Mouse (Mus musculus) NIH3T3 (cell line): ENCODE data around the gene Gcn1l1.

Experiments
- DNase-seq: peaks from one replicate; pipeline ENCODE4 v3.0.0-alpha.2; 2012; ENCODE audit warnings: low read depth

Gene Gcn1l1

GRCm38 (mm10) chr5:115656677-115657076, 91.6 kb downstream of the Gcn1l1 start:
- DNase-seq, result no peak

- DNase-seq, result peak; percentile 45
Observed at GRCm38 (mm10) chr5:115657234-115657633, 92.2 kb downstream of the Gcn1l1 start.

GRCm38 (mm10) chr5:115658352-115658751, 93.3 kb downstream of the Gcn1l1 start:
- no peak for DNase-seq

- DNase-seq, result no peak
Observed at GRCm38 (mm10) chr5:115662658-115663057, 97.6 kb downstream of the Gcn1l1 start.

GRCm38 (mm10) chr5:115666366-115667065, 101.5 kb downstream of the Gcn1l1 start:
- no peak for DNase-seq

GRCm38 (mm10) chr5:115667210-115667609, 102.2 kb downstream of the Gcn1l1 start:
- no peak for DNase-seq

GRCm38 (mm10) chr5:115667894-115668293, 102.8 kb downstream of the Gcn1l1 start:
- DNase-seq, result no peak

GRCm38 (mm10) chr5:115668986-115669385, 103.9 kb downstream of the Gcn1l1 start:
- DNase-seq, result no peak

- DNase-seq, result no peak
Observed at GRCm38 (mm10) chr5:115669974-115670373, 104.9 kb downstream of the Gcn1l1 start.

- no peak for DNase-seq
Observed at GRCm38 (mm10) chr5:115670406-115670805, 105.4 kb downstream of the Gcn1l1 start.

GRCm38 (mm10) chr5:115671846-115672245, 106.8 kb downstream of the Gcn1l1 start:
- no peak for DNase-seq
